Mouse (Mus musculus) lung, adult 2 months (tissue): ENCODE results near the gene Dnah17.

Source experiments
- CTCF ChIP-seq: fragments of 200-500 bp; IDR thresholded peaks from 2 replicates; pipeline ENCODE4 v1.5.1; 2011; ENCODE audit warnings: mild to moderate bottlenecking, low read length, control low read depth; ENCODE audit not compliant: insufficient read depth
- POLR2A ChIP-seq: fragments of 200-500 bp; IDR thresholded peaks from 2 replicates; pipeline ENCODE4 v1.6.1; 2011; ENCODE audit warnings: low read depth, mild to moderate bottlenecking, control low read depth, low read length, borderline replicate concordance; ENCODE audit errors: extremely low read depth

DNA sequence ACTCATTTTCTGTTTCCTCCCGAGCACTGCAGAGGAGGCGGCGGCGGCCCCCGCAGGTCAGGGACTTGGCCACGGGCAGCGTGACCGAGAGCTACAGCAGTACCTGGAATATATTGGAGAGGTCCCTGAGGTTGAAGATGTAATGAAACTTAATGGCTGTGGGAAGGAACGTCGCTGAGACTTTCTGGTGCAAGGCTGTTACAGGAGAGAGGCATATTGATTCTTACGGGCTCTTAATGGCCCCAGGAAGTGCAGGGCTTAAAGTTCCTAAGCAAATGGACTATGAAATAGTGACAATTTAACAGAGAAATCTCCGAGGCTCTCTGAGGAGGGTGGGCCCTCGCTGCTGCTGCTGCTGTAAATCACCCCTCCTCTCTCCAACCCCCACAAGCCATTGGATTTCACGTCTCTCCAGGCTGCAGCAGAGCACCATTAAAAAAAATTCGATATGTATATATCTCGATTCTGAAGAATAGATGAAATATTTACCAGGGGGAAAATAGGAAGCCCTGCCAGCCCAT lies 61.6 kb downstream of the Dnah17 start:
- TF ChIP-seq POLR2A (no peak), CTCF (no peak)
